Mouse (Mus musculus) heart, adult 8-10 months (tissue): ENCODE results near the gene Sat2. TPM values are rescaled to one million over a fixed set of nuclear protein-coding genes. Genes with fewer than 3 reads are reported as not detected.

Experiments used
- DNase-seq: peaks from one replicate; pipeline ENCODE4 v3.0.0; 2022; ENCODE audit warnings: low spot score
- total RNA-seq, 4 experiments: library from RNA; stranded (reverse); gene quantifications; 2 replicates each; pipeline ENCODE4 v1.2.4; 2022

The Sat2 gene
- total RNA-seq, 4 experiments from 2014 or later: 2.6 to 5.3 (median 3.3) TPM

GRCm38 (mm10) chr11:69632284-69633089, 10.7 kb downstream of the Sat2 start, which contains the start of gene Fxr2:
TSS of gene Fxr2 (plus strand) at chr11:69632990.
- peak; percentile 100 for DNase-seq

- DNase-seq: peak; percentile 40
These were observed 11.5 kb downstream of the Sat2 start for GRCm38 (mm10) chr11:69633128-69633866.

DNA sequence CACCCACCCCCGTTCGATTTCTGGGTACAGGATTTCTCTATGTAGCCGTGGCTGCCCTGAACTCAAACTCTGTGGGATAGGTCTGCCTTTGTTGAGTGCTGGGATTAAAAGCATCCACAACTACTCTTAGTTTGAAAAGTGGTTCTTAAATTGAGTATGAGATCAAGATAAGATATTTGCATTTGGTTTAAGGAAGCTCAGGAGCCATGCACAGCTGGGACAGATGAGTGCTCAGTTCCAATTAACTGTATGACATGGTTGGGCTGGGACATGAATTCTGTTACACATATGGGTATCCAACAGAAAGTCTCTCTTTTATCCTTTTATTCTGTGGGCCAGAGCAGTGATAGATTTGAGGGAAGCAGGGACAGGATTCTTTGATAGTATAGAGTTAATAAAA, 13.6 kb downstream of the Sat2 start:
- DNase-seq: no peak

GRCm38 (mm10) chr11:69645860-69646259, 24.0 kb downstream of the Sat2 start:
- DNase-seq: no peak

- no peak for DNase-seq
These were observed 31.6 kb downstream of the Sat2 start for GRCm38 (mm10) chr11:69653399-69653798.

- no peak for DNase-seq
These were observed 32.9 kb downstream of the Sat2 start for GRCm38 (mm10) chr11:69654760-69655159.

- peak; percentile 33 for DNase-seq
These were observed 33.6 kb downstream of the Sat2 start, which contains the start of gene Sox15 for GRCm38 (mm10) chr11:69655264-69656064. TSS of gene Sox15 (plus strand) at chr11:69655314.

GRCm38 (mm10) chr11:69656065-69656455, 34.2 kb downstream of the Sat2 start:
- no peak for DNase-seq

DNA sequence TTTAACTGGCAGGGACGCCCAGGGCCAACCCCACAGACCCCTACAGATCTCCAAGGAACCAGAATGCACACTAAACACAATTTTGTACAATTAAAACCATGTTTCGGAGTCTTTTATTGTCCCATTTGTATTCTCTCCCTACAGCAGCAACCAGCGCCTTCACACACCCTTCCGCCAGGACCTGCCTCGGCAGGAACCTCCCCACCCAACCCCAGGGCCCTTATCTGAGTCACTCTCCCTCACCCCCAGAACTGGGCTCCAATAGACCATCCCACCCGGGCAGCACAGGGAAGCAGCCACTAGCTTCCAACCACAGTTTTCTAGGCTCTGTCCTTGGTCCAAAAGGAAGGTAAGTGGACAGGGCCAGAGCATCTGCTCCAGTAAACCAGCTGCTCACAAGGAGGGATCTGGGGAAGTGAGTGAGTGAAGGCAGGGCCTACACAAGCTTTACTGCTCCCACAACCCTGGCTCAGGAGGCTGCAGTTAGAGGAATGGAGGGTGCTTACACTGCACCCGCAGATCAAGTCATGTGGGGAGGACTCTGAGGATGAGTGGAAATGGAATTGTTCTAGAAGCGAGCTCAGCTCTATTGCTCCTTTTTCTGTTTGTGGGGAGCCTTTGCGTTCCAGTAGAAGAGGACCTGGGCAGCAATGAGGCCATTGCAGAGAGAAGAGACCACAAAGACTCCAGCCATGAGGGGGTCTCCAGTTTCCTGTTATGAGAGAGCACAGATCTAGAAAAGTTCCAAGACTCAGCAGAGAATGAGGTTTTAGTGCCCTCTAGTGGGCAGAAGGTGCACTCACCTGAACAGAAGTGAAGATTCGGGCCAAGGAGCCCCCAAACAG, 35.0 kb downstream of the Sat2 start:
- no peak for DNase-seq

DNA sequence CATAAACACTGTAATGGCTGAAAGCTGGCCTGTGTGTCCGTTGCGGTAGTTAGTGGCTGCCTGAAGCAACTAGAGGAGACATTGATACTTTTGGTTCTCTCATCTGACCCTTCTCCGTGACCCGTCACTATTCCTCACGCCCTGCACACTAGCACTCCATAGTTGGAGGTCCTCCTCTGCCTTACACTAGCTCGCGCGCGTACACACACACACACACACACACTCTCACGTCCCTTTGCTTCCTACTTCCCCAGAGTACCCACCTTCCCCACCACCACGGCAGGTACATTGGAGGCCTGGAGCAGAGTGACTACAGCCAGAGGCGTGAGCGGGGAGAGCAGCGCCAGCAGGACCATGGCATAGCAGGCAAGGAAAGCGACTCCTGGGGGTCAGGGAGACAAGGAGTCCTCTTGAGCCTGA, 35.6 kb downstream of the Sat2 start:
- DNase-seq: no peak

- DNase-seq: no peak
These were observed 39.5 kb downstream of the Sat2 start for GRCm38 (mm10) chr11:69661221-69661881.

DNA sequence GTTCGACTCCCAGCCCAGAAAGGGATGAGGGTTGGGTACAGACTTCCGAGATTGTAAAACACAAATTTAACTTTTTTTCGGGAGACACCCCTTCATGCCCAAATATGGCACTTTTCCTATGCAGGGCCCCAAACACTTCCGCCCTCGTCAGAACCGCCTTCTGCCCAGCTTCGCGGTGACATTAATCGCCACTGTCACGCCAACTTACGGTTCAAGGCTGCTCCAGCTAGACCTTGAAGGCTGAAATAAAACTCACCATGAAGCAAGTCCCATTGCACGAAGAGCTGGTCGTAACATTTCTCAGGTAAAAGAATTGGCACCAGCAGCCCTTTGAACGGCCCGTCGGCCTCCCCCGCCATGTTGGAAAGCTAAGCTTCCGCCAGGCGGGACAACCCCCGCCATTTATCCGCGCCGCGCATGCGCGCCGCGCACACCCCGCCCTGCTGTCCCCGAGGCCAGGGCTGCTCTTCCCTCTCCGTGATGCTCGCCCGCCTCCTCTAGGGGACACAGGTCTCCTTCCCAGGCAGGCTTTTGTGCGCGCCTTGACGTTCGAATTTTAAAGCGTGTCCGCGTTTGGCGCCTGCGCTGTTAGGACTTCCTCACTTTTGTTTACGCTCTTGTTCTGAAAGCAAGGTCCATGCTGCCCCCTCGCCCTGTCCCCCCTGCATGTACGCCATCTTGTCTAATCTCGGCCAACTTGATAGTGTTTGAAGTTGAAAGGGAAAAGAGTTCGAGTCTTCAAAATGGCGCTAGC, 40.6 kb downstream of the Sat2 start, which contains the start of gene Mpdu1:
Gene Mpdu1 (minus strand): TSS at position 430 of the 754 bp plus-strand sequence.
- peak; percentile 94 for DNase-seq

DNA sequence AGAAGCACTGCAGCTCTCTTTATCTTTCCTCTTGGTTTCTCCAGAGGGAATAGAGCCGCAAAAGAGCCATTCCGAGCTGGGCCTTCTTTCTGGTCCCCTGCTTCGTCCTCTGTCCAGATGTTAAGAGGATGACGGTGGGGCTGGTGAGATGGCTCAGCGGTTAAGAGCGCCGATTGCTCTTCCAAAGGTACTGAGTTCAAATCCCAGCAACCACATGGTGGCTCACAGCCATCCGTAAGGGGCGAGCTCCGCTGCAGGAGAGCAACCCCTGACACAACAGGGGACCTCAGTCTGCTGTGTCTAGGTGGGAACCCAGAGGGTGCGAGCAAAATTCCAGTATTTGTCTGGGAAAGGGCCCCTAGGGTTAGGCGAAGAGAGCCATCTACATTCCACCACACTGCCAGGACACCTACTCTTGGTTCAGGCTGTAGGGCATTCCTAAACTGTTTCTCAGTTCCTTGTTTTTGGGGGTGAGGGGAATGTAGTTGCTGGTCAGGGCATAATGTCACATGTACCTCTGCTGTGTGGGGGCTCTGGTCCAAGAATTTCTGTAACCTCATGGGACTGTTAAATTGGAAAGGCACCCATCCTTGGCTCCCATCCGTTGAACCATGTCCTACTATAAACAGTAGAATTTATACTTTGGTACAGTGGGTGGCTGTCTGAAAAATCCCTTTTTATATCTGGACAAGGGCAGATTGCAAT, 41.3 kb downstream of the Sat2 start:
- DNase-seq: no peak

- DNase-seq: no peak
These were observed 42.0 kb downstream of the Sat2 start for GRCm38 (mm10) chr11:69663795-69664194.

DNA sequence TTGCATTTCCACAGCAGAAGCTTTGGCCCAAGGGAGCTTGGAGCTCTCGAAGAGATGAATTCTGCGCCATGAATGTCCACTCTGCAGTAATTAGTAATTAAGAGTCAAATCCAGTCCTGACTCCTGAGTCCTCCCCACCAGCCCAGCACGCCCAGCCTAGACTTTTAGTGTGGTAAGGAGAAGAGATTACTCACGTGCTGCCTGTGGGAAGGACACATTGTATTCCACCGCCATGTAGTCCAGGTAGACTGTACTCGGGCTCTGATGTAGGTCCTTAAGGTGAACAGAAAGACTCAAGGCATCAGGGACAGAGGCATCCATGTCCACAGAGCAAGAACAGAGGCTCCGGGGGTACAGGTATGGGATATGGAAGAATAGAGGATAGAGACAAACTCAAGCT, 43.0 kb downstream of the Sat2 start:
- no peak for DNase-seq

GRCm38 (mm10) chr11:69665457-69665960, 43.7 kb downstream of the Sat2 start:
- DNase-seq: no peak

DNA sequence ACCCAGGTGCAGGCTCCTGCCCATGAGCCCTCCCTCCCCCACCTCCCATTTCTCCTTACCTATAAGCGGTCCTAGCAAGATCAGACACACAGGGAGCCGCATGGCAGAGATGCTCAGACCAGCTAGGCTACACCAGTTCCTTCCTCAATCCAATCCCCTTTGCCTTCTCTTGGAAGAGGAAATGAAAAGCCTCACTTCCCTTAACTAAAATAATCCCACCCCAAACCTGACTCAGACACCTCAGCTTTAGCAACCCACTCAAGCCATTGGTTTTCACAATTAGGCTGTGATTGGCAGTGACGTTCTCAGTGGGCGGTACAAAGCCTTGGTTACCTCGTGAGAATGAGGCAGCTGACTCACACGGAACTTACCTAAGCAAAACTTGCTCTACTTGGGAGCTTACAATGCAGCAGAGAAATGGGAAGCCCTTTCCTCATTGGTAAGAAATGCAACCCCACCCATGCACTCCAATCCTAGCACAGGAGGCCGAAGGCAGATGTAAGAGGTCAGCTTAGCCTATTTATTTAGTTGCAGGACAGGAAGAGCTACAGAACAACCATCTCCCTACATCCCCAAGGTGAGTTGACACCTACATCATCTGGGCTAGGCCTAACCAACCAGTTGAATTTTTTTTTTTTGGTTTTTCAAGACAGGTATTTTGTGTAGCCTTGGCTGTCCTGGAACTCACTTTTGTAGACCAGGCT, 44.3 kb downstream of the Sat2 start, which contains the start of gene Cd68:
Gene Cd68 (minus strand): TSS at position 193 of the 704 bp plus-strand sequence.
- DNase-seq: peak; percentile 67

DNA sequence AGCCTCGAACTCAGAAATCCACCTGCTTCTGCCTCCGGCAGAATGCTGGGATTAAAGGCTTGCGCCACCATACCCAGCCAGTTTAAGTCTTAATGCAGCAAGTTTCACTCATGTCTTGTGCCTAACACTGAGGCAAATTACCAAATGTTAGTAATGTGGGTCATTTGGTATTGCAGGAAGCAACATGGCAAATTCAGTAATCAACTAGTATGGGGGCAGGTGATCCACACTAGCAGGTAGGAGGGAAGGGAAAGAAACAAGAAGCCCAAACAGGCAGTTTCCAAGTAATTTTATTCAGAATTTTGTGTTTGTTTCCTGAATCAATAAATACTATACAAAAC, 44.8 kb downstream of the Sat2 start:
- DNase-seq: no peak
